ENCODE assay signal across 8 mouse cellular contexts in genomic region chr3:133091664-133092273, GRCm38 (mm10). TPM values are rescaled to one million over a fixed set of nuclear protein-coding genes. Genes with fewer than 3 reads are reported as not detected.
A peak's percentile ranks its signal among the peaks of the same experiment; 100 is the strongest.
DNase-seq lines count a peak whose midpoint lies in the region; ATAC-seq and TF ChIP-seq lines count a peak whose summit lies in the region.

Gene Ints12 (plus strand): TSS chr3:133091840.
Gene Gstcd (minus strand): TSS chr3:133092033.

- no peaks in the 10 kb centered on the region for H3K9me3 ChIP-seq in embryonic facial prominence, embryonic 14.5 days (ENCODE audit: control insufficient read depth, low read length)
- H3K9me3 ChIP-seq in limb, embryonic 13.5 days = no peaks in the 10 kb centered on the region
- no peaks in the 10 kb centered on the region for H3K9me3 ChIP-seq in midbrain, embryonic 16.5 days (replicated peaks; ENCODE audit: control insufficient read depth, low read length, poor library complexity, severe bottlenecking)

- peak; percentile 98 for ATAC-seq in embryonic facial prominence, embryonic 14.5 days (ENCODE audit: low read depth)
- peak; percentile 97 for ATAC-seq in limb, embryonic 13.5 days (ENCODE audit: low FRiP score, low read depth)
- ATAC-seq in midbrain, embryonic 16.5 days = peak; percentile 99

- H3K4me2 ChIP-seq in embryonic facial prominence, embryonic 14.5 days (ENCODE audit: low read depth, low read length) = peak within 1 kb of the TSS; percentile 77
- peak within 1 kb of the TSS; percentile 73 for H3K4me2 ChIP-seq in limb, embryonic 13.5 days (replicated peaks)
- peak within 1 kb of the TSS; percentile 78 for H3K4me2 ChIP-seq in midbrain, embryonic 16.5 days (ENCODE audit: low read length)

- H3K4me3 ChIP-seq in embryonic facial prominence, embryonic 14.5 days (ENCODE audit: low read depth, low read length) = peak within 1 kb of the TSS; percentile 74
- peak within 1 kb of the TSS; percentile 62 for H3K4me3 ChIP-seq in heart, adult 2 months
- H3K4me3 ChIP-seq in limb, embryonic 13.5 days = peak within 1 kb of the TSS; percentile 70
- peak within 1 kb of the TSS; percentile 83 for H3K4me3 ChIP-seq in midbrain, embryonic 16.5 days (ENCODE audit: low read depth, low read length)

- H3K4me1 ChIP-seq in embryonic facial prominence, embryonic 14.5 days (ENCODE audit: control insufficient read depth, insufficient read depth, low read length) = peaks cover 11% of the 10 kb centered on the region; the same call in 1 of the 2 replicates
- no peaks in the 10 kb centered on the region; the same call in none of the 2 replicates for H3K4me1 ChIP-seq in heart, adult 2 months (ENCODE audit: control insufficient read depth, insufficient read depth, low read length)
- H3K4me1 ChIP-seq in limb, embryonic 13.5 days = peaks cover 35% of the 10 kb centered on the region
- H3K4me1 ChIP-seq in midbrain, embryonic 16.5 days (ENCODE audit: control insufficient read depth, insufficient read depth, low read length) = peaks cover 22% of the 10 kb centered on the region

- TF ChIP-seq EP300 in heart, adult 2 months (IDR thresholded peaks at IDR 0.05; ENCODE audit: insufficient read depth, low read depth, low read length) = peak; percentile 70; the same call in 1 of the 2 replicates

- TF ChIP-seq POLR2A in heart, adult 2 months (IDR thresholded peaks at IDR 0.05; ENCODE audit: insufficient read depth, low read depth, low read length) = peak; percentile 72

- 0% methylated on average over 39 of the region's 53 CpGs for WGBS in embryonic facial prominence, embryonic 14.5 days
- under 1% methylated on average over 53 of the region's 53 CpGs for WGBS in heart, adult 2 months
- under 1% methylated on average over 53 of the region's 53 CpGs for WGBS in limb, embryonic 13.5 days
- under 1% methylated on average over 53 of the region's 53 CpGs for WGBS in midbrain, embryonic 16.5 days

- peaks cover 2% of the 10 kb centered on the region; the same call in 1 of the 2 replicates for H3K36me3 ChIP-seq in embryonic facial prominence, embryonic 14.5 days (ENCODE audit: control insufficient read depth, insufficient read depth, low read length)
- H3K36me3 ChIP-seq in heart, adult 2 months (ENCODE audit: control insufficient read depth, insufficient read depth, low read length) = peaks cover 2% of the 10 kb centered on the region
- H3K36me3 ChIP-seq in limb, embryonic 13.5 days = 0 out of 2 replicates have a peak, but pooled peaks cover 2% of the 10 kb centered on the region
- H3K36me3 ChIP-seq in midbrain, embryonic 16.5 days (ENCODE audit: control insufficient read depth, insufficient read depth, low read length) = no peaks in the 10 kb centered on the region

- intact Hi-C loops in heart, adult 2 months (cut with DNase I) = loop anchor here (2.0 to 5.0 kb wide), 3 partner anchors 219 to 409 kb away; partner anchors contain the start of genes Aimp1, Ppa2 and Tbck

- peak; percentile 96 for DNase-seq in 3T3-L1 (ENCODE audit: low read depth, low spot score)
- peak; percentile 82 to 83 for DNase-seq in adrenal gland, postnatal 4 days (ENCODE audit: low spot score in 2 of 2)
- peak; percentile 98 for DNase-seq in embryonic facial prominence, embryonic 14.5 days (ENCODE audit: low spot score)
- peak; percentile 91 for DNase-seq in heart, adult 2 months
- peak; percentile 88 to 93 for DNase-seq in kidney, adult 8-10 months
- peak; percentile 90 to 93 for DNase-seq in spleen, postnatal 10 days (ENCODE audit: low spot score in 2 of 2)

- H3K79me2 ChIP-seq in heart, adult 2 months (replicated peaks; ENCODE audit: control insufficient read depth, insufficient read depth, low read length) = peaks cover 1% of the 10 kb centered on the region; the same call in 1 of the 2 replicates

- H3K27ac ChIP-seq in embryonic facial prominence, embryonic 14.5 days (replicated peaks; ENCODE audit: low read depth, low read length) = peak within 1 kb of the TSS; percentile 98
- peak within 1 kb of the TSS; percentile 95 for H3K27ac ChIP-seq in heart, adult 2 months
- H3K27ac ChIP-seq in limb, embryonic 13.5 days = peak within 1 kb of the TSS; percentile 99
- peak within 1 kb of the TSS; percentile 92 for H3K27ac ChIP-seq in midbrain, embryonic 16.5 days (ENCODE audit: low read length)

- no peaks in the 10 kb centered on the region for H3K27me3 ChIP-seq in embryonic facial prominence, embryonic 14.5 days (replicated peaks; ENCODE audit: control insufficient read depth, insufficient read depth, low read length)
- H3K27me3 ChIP-seq in heart, adult 2 months (ENCODE audit: control insufficient read depth, insufficient read depth, low read length) = no peaks in the 10 kb centered on the region
- H3K27me3 ChIP-seq in limb, embryonic 13.5 days = no peaks in the 10 kb centered on the region
- H3K27me3 ChIP-seq in midbrain, embryonic 16.5 days (ENCODE audit: control insufficient read depth, insufficient read depth, low read depth, low read length) = no peaks in the 10 kb centered on the region

- peak; percentile 3; the same call in 1 of the 2 replicates for TF ChIP-seq CTCF in heart, adult 2 months (IDR thresholded peaks at IDR 0.05)

- peak within 1 kb of the TSS; percentile 94 for H3K9ac ChIP-seq in embryonic facial prominence, embryonic 14.5 days (ENCODE audit: low read depth, low read length)
- H3K9ac ChIP-seq in heart, adult 2 months (ENCODE audit: low read depth, low read length) = peak within 1 kb of the TSS; percentile 80
- H3K9ac ChIP-seq in limb, embryonic 13.5 days = peak within 1 kb of the TSS; percentile 91
- peak within 1 kb of the TSS; percentile 88 for H3K9ac ChIP-seq in midbrain, embryonic 16.5 days (ENCODE audit: low read depth, low read length)

RNA-seq across cellular contexts. Expression of gene Ints12, which starts in this region (rescaled TPM):
- 10 to 100 TPM; 16.6 to 18.2 TPM for total RNA-seq in adrenal gland, postnatal 4 days (2021)
- polyA plus RNA-seq in embryonic facial prominence, embryonic 14.5 days (2014; fragmentation: Nextera tagmentation; extraction: Ambion mirVana) = 19.5 and 21.9 TPM in 2 replicates
- total RNA-seq in heart, adult 2 months (2021) = 1 to 10 TPM; 6.8 to 8.5 TPM
- polyA plus RNA-seq in heart, adult 2 months (2012; rRNA removed) = 4.6 and 8.5 TPM in 2 replicates
- 25.4 and 25.6 TPM in 2 replicates for polyA plus RNA-seq in limb, embryonic 13.5 days (2015; fragmentation: Nextera tagmentation; extraction: Ambion mirVana)
- polyA plus RNA-seq in midbrain, embryonic 16.5 days (2015; fragmentation: Nextera tagmentation; extraction: Ambion mirVana) = 17.6 and 19.7 TPM in 2 replicates

RNA-seq across cellular contexts. Expression of gene Gstcd, which starts in this region (rescaled TPM):
- 10 to 100 TPM; 21.1 to 23.0 TPM for total RNA-seq in adrenal gland, postnatal 4 days (2021)
- 6.5 and 7.2 TPM in 2 replicates for polyA plus RNA-seq in embryonic facial prominence, embryonic 14.5 days (2014; fragmentation: Nextera tagmentation; extraction: Ambion mirVana)
- total RNA-seq in heart, adult 2 months (2021) = 1 to 10 TPM; 2.6 to 2.9 TPM
- 0.72 and 1.4 TPM in 2 replicates for polyA plus RNA-seq in heart, adult 2 months (2012; rRNA removed)
- 7.4 and 7.9 TPM in 2 replicates for polyA plus RNA-seq in limb, embryonic 13.5 days (2015; fragmentation: Nextera tagmentation; extraction: Ambion mirVana)
- polyA plus RNA-seq in midbrain, embryonic 16.5 days (2015; fragmentation: Nextera tagmentation; extraction: Ambion mirVana) = 3.5 and 4.0 TPM in 2 replicates

Comparison
In these comparisons a context has a peak if more than half of its experiments do, and no peak if none do; other contexts are left out.
1. Peak in every context shown above with its lines: DNase-seq, ATAC-seq, H3K4me3 ChIP-seq and H3K27ac ChIP-seq.
2. RNA of gene Gstcd (total RNA-seq): 21.1 to 23.0 TPM in adrenal gland, postnatal 4 days; 2.6 to 2.9 TPM in heart, adult 2 months; every median in the first group is over 4 times any median in the second.